In genomic region chr8:95914905-95915643, GRCm38 (mm10) we compare ENCODE assay signal across 8 mouse cellular contexts. TPM values are rescaled to one million over a fixed set of nuclear protein-coding genes. Genes with fewer than 3 reads are reported as not detected.
DNase-seq lines count a peak whose midpoint lies in the region; ATAC-seq and TF ChIP-seq lines count a peak whose summit lies in the region.

No protein-coding gene starts in this region.

- H3K36me3 ChIP-seq in embryonic facial prominence, embryonic 11.5 days (replicated peaks; ENCODE audit: control insufficient read depth, insufficient read depth, low read depth, low read length) = no peaks in the 10 kb centered on the region
- H3K36me3 ChIP-seq in kidney, embryonic 14.5 days (ENCODE audit: control insufficient read depth, insufficient read depth, low read length) = no peaks in the 10 kb centered on the region
- no peaks in the 10 kb centered on the region for H3K36me3 ChIP-seq in limb, embryonic 14.5 days (ENCODE audit: control insufficient read depth, insufficient read depth, low read length)
- H3K36me3 ChIP-seq in splenic B cell, adult 2 months (ENCODE audit: control insufficient read depth, insufficient read depth, low read length, poor library complexity, severe bottlenecking) = no peaks in the 10 kb centered on the region

- no peak overlapping the region for H3K4me3 ChIP-seq in embryonic facial prominence, embryonic 11.5 days (ENCODE audit: low read depth, low read length)
- H3K4me3 ChIP-seq in kidney, embryonic 14.5 days (ENCODE audit: low read length) = no peak overlapping the region
- H3K4me3 ChIP-seq in limb, embryonic 14.5 days (replicated peaks; ENCODE audit: low read length) = no peak overlapping the region

- peak; percentile 83 for ATAC-seq in embryonic facial prominence, embryonic 11.5 days (replicated peaks; ENCODE audit: insufficient number of reproducible peaks, low FRiP score, low TSS enrichment, low read depth)
- ATAC-seq in kidney, embryonic 14.5 days (ENCODE audit: low FRiP score, low TSS enrichment) = peak; percentile 88
- peak; percentile 85 for ATAC-seq in limb, embryonic 14.5 days (ENCODE audit: low FRiP score, low read depth)

- no peaks in the 10 kb centered on the region for H3K27me3 ChIP-seq in embryonic facial prominence, embryonic 11.5 days (ENCODE audit: control insufficient read depth, insufficient read depth, low read length)
- H3K27me3 ChIP-seq in kidney, embryonic 14.5 days (ENCODE audit: control insufficient read depth, insufficient read depth, low read length) = no peaks in the 10 kb centered on the region
- no peaks in the 10 kb centered on the region for H3K27me3 ChIP-seq in limb, embryonic 14.5 days (ENCODE audit: control insufficient read depth, insufficient read depth, low read length)
- no peaks in the 10 kb centered on the region for H3K27me3 ChIP-seq in splenic B cell, adult 2 months (ENCODE audit: control insufficient read depth, insufficient read depth, low read length, poor library complexity, severe bottlenecking)

- no peaks in the 10 kb centered on the region for H3K9me3 ChIP-seq in embryonic facial prominence, embryonic 11.5 days (replicated peaks; ENCODE audit: control insufficient read depth, low read length)
- no peaks in the 10 kb centered on the region for H3K9me3 ChIP-seq in kidney, embryonic 14.5 days (ENCODE audit: control insufficient read depth, low read length)
- H3K9me3 ChIP-seq in limb, embryonic 14.5 days (ENCODE audit: control insufficient read depth, low read length) = no peaks in the 10 kb centered on the region

- no peak overlapping the region for H3K9ac ChIP-seq in embryonic facial prominence, embryonic 11.5 days (replicated peaks; ENCODE audit: low read length)
- H3K9ac ChIP-seq in kidney, embryonic 14.5 days (ENCODE audit: low read depth, low read length) = no peak overlapping the region
- no peak overlapping the region for H3K9ac ChIP-seq in limb, embryonic 14.5 days (ENCODE audit: low read depth, low read length, severe bottlenecking)

- no peak for TF ChIP-seq POLR2A in limb, embryonic 14.5 days (IDR thresholded peaks at IDR 0.05; ENCODE audit: borderline replicate concordance, extremely low read depth, insufficient read depth, insufficient read length)

- peak; percentile 72 to 75 for DNase-seq in B cell, adult 2 months
- DNase-seq in adrenal gland, postnatal 25 days = peak; percentile 73
- DNase-seq in embryonic facial prominence, embryonic 11.5 days (ENCODE audit: low spot score) = peak; percentile 81
- peak; percentile 68 for DNase-seq in heart, adult 8-10 months (ENCODE audit: low spot score)
- peak; percentile 83 for DNase-seq in limb, embryonic 14.5 days (ENCODE audit: low spot score)
- DNase-seq in naive thymus-derived CD4-positive, alpha-beta T cell, adult 2 months (ENCODE audit: low read depth) = peak; percentile 74
- peak; percentile 77 for DNase-seq in splenic B cell, adult 2 months (ENCODE audit: low read depth, low spot score)

- WGBS in embryonic facial prominence, embryonic 11.5 days = 8% methylated on average over 7 of the region's 7 CpGs
- WGBS in kidney, embryonic 14.5 days = 6% methylated on average over 7 of the region's 7 CpGs
- WGBS in limb, embryonic 14.5 days = 8% methylated on average over 7 of the region's 7 CpGs

- no peak overlapping the region for H3K27ac ChIP-seq in embryonic facial prominence, embryonic 11.5 days (replicated peaks; ENCODE audit: low read depth, low read length)
- H3K27ac ChIP-seq in kidney, embryonic 14.5 days (ENCODE audit: low read depth, low read length) = no peak overlapping the region
- no peak overlapping the region for H3K27ac ChIP-seq in limb, embryonic 14.5 days (replicated peaks; ENCODE audit: low read depth, low read length)

- H3K4me2 ChIP-seq in embryonic facial prominence, embryonic 11.5 days (ENCODE audit: low read depth, low read length) = no peak overlapping the region
- no peak overlapping the region for H3K4me2 ChIP-seq in kidney, embryonic 14.5 days (replicated peaks; ENCODE audit: low read depth, low read length)
- no peak overlapping the region for H3K4me2 ChIP-seq in limb, embryonic 14.5 days (replicated peaks; ENCODE audit: low read depth, low read length, severe bottlenecking)

- no peaks in the 10 kb centered on the region for H3K4me1 ChIP-seq in embryonic facial prominence, embryonic 11.5 days (ENCODE audit: control insufficient read depth, insufficient read depth, low read length)
- 0 out of 2 replicates have a peak, but pooled peaks cover 6% of the 10 kb centered on the region for H3K4me1 ChIP-seq in kidney, embryonic 14.5 days (ENCODE audit: control insufficient read depth, insufficient read depth, low read length)
- H3K4me1 ChIP-seq in limb, embryonic 14.5 days (ENCODE audit: control insufficient read depth, insufficient read depth, low read length) = no peaks in the 10 kb centered on the region; the same call in 1 of the 2 replicates

RNA-seq across cellular contexts. Expression of gene Got2, which starts 26.7 kb away (rescaled TPM):
- total RNA-seq in adrenal gland, postnatal 25 days (2021) = 121 and 127 TPM in 2 replicates
- 79.8 and 95.8 TPM in 2 replicates for polyA plus RNA-seq in embryonic facial prominence, embryonic 11.5 days (2014; fragmentation: Nextera tagmentation; extraction: Ambion mirVana)
- 100 to 1,000 TPM; 775 to 831 (median 786) TPM for total RNA-seq in heart, adult 8-10 months (2022)
- 95.2 and 173 TPM in 2 replicates for polyA plus RNA-seq in kidney, embryonic 14.5 days (2014; fragmentation: Nextera tagmentation; extraction: Ambion mirVana)
- 96.4 and 101 TPM in 2 replicates for polyA plus RNA-seq in limb, embryonic 14.5 days (2012; rRNA removed)
- 60.0 and 60.2 TPM in 2 replicates for polyA plus RNA-seq in limb, embryonic 14.5 days (2014; fragmentation: Nextera tagmentation; extraction: Ambion mirVana)
